Mouse (Mus musculus) mesoderm, embryonic 11.5 days (tissue): ENCODE measurements around the gene Mex3a.
A peak's percentile ranks its signal among the peaks of the same experiment; 100 is the strongest.

Experiments used
- DNase-seq: peaks from one replicate; pipeline ENCODE4 v3.0.0-alpha.2; 2012; ENCODE audit warnings: low read depth, low spot score

The Mex3a gene

GRCm38 (mm10) chr3:88532299-88532674 lies at the start of gene Mex3a:
Mex3a (plus strand) TSS chr3:88532395.
- no peak for DNase-seq

DNA sequence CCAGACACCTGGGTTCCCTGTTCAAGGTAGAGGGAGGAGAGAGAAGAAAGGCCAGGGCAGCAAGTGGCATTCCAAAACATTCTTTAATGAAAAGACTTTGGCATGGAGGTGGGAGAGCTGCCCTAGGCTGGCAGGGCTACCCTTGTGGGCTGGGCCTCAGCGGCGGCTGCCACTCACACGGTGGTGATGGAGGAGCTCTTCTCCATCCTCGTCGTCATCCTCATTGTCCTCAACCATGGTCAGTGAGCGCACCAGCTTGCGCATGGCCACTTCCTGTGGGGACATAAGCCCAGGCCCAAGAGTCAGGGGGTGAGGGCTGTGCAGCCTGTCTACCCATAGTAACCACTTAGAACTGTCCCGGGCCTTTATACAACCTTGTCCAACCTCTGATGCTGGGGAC lies 49.1 kb upstream of the Mex3a start:
- DNase-seq, result no peak

DNA sequence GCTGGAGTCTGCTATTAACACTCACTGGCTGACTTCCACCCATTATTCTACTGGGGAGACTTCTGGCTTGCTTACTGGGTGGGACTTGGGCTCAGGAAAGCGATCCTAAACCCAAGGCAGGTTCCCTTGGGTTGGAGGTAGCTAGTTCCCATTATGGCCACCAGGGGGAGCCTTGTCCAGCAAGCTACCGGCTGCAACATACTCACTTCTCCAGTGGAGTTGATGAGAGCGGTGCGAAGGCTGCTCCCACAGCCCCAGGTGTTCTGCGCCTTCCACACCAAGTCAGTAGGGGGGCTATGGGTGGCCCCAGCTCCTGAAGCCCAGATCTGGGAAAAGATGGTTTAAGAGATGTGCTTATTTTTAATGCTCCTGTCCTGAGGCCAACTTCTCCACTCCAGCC lies 48.6 kb upstream of the Mex3a start:
- DNase-seq, result peak; percentile 87

GRCm38 (mm10) chr3:88484597-88485316 lies 47.4 kb upstream of the Mex3a start:
- DNase-seq, result no peak

GRCm38 (mm10) chr3:88486043-88486442 lies 46.2 kb upstream of the Mex3a start:
- no peak for DNase-seq

DNA sequence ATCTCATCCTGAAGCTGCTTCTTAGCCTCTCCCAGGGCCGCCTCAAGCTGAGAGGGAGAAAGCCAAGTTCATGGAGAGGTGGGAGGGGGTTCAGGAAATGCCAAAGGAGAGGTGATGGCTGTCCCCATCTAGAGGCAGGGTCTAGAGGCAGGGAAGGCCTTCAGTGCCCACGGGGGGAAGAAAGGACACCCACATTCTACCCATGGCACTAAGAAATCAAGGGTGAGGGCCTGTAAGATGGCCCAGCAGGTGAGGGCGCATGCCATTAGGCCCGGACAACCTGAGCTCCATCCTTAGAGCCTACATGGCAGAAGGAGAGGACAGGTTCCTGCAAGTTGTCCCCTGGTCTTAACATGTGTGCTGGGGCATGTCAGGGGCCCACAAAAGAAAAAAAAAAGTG lies 45.3 kb upstream of the Mex3a start:
- no peak for DNase-seq

GRCm38 (mm10) chr3:88487396-88487795 lies 44.8 kb upstream of the Mex3a start:
- DNase-seq, result no peak

DNA sequence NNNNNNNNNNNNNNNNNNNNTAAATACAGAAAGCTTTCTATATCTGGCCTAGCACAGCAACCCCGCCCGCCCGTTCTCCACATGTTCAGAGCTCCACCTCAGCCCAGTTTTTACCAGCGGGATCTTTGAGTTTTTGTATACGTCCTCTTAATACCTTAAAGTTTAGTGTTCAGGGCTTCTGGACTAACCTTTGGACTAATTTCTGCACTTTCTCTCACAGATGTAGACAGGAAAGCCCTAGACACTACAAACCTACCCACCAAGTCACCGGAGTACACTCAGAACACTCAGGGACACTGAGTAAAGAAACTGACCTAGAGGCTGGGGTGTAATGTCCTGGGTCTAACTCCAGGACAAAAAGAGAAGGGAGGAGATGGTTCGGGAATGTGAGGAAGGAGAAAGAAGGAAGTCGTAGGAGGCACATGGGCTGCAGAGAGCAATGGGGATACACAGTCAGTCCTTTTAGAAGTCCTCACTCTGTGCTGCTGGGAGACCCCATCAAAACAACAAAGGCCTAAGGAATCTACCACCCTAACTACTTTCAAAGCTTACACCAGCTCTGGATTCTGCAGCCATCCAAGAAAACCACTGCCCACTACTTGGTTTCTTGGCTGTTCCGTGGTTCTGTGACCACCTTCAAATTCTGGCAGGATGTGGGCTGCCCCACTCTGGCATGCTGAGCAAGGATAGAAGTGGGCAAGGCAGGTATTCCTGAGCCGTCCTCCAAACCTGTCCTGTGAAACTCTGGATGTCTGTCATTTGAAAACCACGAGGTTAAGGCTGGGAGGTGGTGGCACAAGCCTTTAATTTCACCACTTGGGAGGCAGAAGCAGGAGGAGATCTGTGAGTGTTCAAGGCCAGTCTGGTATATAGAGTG lies 38.3 kb upstream of the Mex3a start:
- DNase-seq, result no peak

DNA sequence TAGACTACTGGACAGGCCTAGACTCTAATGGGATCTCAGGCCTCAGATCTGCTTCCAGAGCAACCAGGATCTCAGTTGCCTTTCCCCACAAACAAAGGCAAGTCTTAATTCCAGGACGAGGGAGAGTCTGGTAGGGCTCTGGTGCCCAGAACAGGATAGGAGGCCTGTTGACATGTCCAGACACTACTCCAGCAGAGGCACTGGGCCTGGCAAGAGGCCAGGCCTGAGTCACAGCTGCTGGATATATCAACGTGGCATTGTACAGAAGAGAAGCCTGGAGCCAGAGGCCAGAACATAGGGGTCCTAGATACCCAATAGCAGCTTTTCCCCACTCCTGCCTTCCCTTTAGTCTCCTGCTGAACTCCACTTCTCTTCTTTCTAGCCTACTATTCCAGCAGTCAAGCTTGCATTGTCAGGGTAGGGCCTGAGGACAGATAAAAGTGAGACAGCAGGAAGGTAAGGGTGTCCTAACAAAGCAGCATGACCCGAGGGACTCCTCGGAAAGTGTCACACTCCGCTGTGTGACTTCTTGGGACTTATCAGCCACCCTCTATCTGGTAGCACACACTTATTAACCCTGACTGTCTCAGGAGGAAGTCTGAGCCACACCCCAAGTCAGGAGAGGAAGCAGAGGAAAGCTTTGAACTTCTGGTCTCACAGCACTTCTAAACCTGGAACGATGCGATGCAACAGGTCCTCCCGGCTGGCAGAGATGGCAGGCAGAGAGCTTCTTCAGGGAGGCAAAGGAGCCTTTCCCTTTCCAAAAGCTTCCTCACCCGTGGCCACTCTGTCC lies 37.2 kb upstream of the Mex3a start:
- no peak for DNase-seq

- DNase-seq, result no peak
These were observed 36.3 kb upstream of the Mex3a start for GRCm38 (mm10) chr3:88495741-88496415.

GRCm38 (mm10) chr3:88499580-88499979 lies 32.6 kb upstream of the Mex3a start:
- DNase-seq, result no peak

DNA sequence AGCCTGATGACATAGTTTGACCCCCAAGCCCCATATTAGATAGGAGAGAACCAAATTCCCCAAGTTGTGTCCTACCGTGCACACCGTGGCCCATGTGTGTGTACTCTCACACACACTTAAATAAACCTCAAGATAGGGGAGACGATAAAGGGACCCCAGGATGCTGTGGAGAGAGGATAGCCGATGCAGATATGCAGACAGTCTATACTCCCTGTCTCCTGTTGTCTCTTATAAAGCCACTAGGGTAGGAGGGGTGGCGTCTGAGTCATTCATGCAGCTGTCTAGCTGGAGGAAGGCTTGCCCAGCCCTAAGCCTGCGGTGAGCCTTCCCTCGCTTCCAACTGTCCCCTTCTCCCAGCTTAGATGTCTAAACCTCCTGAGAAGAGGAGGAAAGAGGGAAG lies 32.1 kb upstream of the Mex3a start:
- DNase-seq, result no peak

DNA sequence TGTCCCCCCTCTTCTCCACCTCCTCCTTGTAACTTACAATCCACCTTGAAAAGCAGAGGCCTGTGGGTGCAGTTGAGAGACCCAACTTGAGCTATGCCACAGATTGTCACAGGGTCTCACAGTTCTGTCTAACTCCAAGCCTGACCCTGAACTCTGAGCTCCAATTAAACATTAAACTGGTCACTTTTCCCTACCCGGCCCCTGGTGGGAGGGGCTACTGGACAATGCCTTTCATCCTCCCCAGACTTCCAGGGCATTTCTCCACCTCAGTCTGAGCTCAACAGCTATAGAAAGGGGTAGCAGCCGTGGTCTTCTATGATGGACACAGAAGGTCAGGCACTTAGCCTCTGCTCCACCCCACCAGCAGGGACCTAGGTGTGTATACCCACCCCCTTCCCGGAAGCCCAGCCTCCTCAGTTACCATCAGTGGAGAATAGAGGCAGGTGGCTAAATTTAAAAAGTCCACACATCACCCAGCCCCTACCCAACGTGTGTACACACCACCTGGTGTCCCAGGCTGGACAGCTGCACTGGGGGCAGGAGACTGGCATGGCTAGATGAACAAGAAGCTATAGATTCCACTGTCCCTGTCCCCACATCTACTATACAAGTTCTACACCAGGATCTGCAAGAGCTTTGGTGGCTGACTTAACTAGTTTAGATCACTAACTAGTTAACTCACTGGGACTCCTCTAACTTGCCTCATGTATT lies 31.4 kb upstream of the Mex3a start:
- DNase-seq, result no peak

DNA sequence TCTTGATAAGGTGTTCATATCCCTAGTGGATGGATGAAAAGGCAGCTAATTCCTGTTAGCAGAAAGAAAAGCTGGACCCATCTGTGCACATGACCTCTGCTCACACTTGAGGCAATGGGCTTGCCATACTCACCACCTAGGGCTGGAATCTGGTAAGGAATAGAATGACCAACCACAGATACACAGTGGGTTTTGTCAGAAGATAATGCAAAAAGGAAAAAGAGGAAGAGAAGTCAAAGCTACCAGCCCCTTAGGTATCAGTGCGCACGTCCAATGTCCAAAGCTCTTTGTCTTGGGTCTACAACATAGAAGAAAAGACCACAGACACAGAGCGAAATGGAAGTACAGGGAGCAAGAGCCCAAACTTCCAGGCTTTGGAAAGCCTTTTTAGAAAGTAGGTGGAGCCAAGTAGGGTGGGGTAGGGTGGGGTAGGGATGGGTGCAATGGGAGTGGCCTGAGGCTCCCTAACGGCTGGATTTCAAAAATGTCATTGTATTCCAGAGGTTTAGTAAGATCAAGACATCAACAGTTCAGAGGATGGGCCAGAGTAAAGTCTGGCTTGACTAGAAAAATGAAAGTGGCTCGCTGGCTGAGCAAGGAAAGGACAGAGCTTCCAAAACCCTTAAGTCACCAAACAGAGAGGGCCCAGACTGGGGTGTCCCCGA lies 30.7 kb upstream of the Mex3a start:
- DNase-seq, result no peak

DNA sequence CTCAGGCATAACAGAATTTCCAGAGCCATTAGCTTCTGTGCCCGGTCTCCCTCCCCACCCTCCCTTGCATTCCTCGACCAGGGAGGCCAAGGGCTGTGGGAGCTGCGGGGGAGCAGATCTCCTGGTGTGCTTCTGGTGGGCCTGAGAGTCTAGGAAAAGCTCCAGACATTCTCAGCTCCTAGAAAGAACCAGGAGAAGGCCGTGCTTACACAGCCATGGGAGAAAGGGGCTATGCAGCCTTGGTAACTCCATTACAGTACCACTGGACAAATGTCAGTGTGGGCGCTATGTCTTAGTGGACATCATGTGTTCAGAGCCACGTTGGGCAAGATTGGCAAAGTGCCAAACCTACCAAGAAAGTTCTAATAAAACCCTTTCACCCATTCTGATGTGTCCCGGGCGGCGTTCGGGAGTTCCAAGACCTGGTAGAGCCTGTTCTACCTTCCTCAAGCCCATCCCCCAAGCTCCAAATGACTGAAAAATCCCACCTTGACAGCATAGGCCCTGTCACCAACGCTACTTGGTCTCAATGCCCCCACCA lies 30.1 kb upstream of the Mex3a start:
- DNase-seq, result no peak

DNA sequence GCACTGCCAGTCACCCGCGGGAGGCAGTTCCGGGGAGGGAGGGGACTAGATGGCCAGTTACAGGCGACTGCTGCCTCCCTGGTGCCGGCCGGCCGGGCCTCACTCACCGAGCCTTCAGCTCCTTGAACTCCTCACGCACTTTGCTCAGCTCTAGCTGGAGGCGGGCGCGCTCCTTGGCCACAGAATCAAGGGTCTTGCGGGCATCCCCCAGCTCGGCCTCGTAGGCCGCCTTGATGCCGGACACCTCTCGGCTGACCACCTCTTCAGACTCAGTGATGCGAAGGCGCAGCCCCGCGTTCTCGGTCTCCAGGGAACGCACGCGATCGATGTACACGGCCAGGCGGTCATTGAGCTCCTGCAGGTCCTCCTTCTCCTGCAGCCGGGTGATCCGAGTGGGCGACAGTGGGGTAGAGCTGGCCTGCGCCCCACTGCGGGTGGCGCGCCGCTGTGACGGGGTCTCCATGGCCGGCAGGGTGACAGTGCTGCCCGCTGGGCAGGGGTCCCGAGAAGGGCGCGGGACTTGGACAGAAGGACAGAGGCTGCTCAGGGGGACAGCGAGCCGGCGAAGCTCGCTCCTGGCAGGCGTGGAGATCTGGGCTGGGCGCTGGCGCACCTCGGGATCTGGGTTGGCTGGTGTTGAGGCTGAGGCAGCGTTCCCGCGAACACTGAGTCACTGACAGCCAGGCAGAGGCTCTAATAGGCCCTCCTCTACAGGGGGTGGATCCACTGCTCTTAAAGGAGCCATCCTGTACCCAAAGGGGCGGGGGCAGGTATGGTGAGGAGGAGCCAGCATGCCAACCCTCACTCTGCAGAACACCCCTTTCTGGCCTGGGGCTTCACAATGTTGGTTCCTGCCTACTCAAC lies 29.3 kb upstream of the Mex3a start:
- peak; percentile 70 for DNase-seq

DNA sequence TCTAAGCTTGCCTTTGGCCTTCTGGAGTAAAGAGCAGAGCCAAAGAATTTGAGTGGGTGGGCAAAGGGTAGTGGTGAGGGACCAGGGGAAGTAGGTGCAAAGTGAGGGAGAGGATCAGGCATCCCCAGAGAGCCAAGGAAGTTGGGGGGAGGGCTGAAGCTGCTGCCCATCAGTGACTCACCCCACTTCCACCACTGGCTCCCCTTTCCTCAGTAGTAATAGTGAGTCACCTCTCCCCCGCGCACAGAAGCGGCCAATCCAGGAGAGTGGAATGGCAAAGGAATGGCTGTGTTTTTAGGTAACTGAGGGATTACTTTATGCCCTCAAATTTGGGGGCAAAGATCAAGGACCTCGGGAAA lies 28.7 kb upstream of the Mex3a start:
- no peak for DNase-seq

- no peak for DNase-seq
These were observed 28.1 kb upstream of the Mex3a start for GRCm38 (mm10) chr3:88503881-88504746.
